Mouse (Mus musculus): ENCODE data around the gene Rad51b. TPM values are rescaled to one million over a fixed set of nuclear protein-coding genes. Genes with fewer than 3 reads are reported as not detected.

The Rad51b gene
- polyA plus RNA-seq, 1 experiment = 1.1 TPM

GRCm38 (mm10) chr12:79684338-79684737 lies 387.3 kb downstream of the Rad51b start:
- Histone ChIP-seq H3K4me3 (replicated peaks; ENCODE audit: extremely low read depth, low read depth, low read length) (no peak overlapping the region), H3K4me1 (ENCODE audit: control insufficient read depth, insufficient read depth, low read length) (peaks cover 4% of the 10 kb centered on the region; the same call in 1 of the 2 replicates)
- no peak for TF ChIP-seq POLR2A (IDR thresholded peaks at IDR 0.05; ENCODE audit: borderline replicate concordance, extremely low read depth, low read depth, low read length)
- no peak for TF ChIP-seq CTCF (IDR thresholded peaks at IDR 0.05; ENCODE audit: insufficient read depth, low read length)
- 82% methylated on average over 2 of the region's 2 CpGs for WGBS
- DNase-seq = no peak

GRCm38 (mm10) chr12:79686594-79687325 lies 389.7 kb downstream of the Rad51b start:
- no peak for DNase-seq

GRCm38 (mm10) chr12:79687683-79688386 lies 390.8 kb downstream of the Rad51b start:
- TF ChIP-seq POLR2A (IDR thresholded peaks at IDR 0.05; ENCODE audit: borderline replicate concordance, extremely low read depth, low read depth, low read length) = no peak
- no peak for TF ChIP-seq CTCF (IDR thresholded peaks at IDR 0.05; ENCODE audit: insufficient read depth, low read length)

More at GRCm38 (mm10) chr12:79686594-79687325, 389.7 kb downstream of the Rad51b start:
- Histone ChIP-seq H3K4me3 (replicated peaks; ENCODE audit: extremely low read depth, low read depth, low read length) (no peak overlapping the region), H3K4me1 (ENCODE audit: control insufficient read depth, insufficient read depth, low read length) (peaks cover 3% of the 10 kb centered on the region; the same call in 1 of the 2 replicates)
- TF ChIP-seq CTCF (IDR thresholded peaks at IDR 0.05; ENCODE audit: insufficient read depth, low read length) = no peak
- no peak for TF ChIP-seq POLR2A (IDR thresholded peaks at IDR 0.05; ENCODE audit: borderline replicate concordance, extremely low read depth, low read depth, low read length)
- 69% methylated on average over 9 of the region's 9 CpGs for WGBS

GRCm38 (mm10) chr12:79689299-79689698 lies 392.2 kb downstream of the Rad51b start:
- no peak for TF ChIP-seq POLR2A (IDR thresholded peaks at IDR 0.05; ENCODE audit: borderline replicate concordance, extremely low read depth, low read depth, low read length)
- no peak for TF ChIP-seq CTCF (IDR thresholded peaks at IDR 0.05; ENCODE audit: insufficient read depth, low read length)
- DNase-seq = no peak
- 93% methylated on average over 8 of the region's 8 CpGs for WGBS
- Histone ChIP-seq H3K4me3 (replicated peaks; ENCODE audit: extremely low read depth, low read depth, low read length) (no peak overlapping the region), H3K4me1 (ENCODE audit: control insufficient read depth, insufficient read depth, low read length) (no peaks in the 10 kb centered on the region)

More at GRCm38 (mm10) chr12:79687683-79688386, 390.8 kb downstream of the Rad51b start:
- 66% methylated on average over 7 of the region's 7 CpGs for WGBS
- Histone ChIP-seq H3K4me3 (replicated peaks; ENCODE audit: extremely low read depth, low read depth, low read length) (no peak overlapping the region), H3K4me1 (ENCODE audit: control insufficient read depth, insufficient read depth, low read length) (peaks cover 3% of the 10 kb centered on the region; the same call in 1 of the 2 replicates)
- no peak for DNase-seq

GRCm38 (mm10) chr12:79691929-79692862 lies 395.1 kb downstream of the Rad51b start:
- 75% methylated on average over 14 of the region's 14 CpGs for WGBS
- no peak for DNase-seq
- no peak overlapping the region for H3K4me3 ChIP-seq (replicated peaks; ENCODE audit: extremely low read depth, low read depth, low read length)
- no peaks in the 10 kb centered on the region for H3K4me1 ChIP-seq (ENCODE audit: control insufficient read depth, insufficient read depth, low read length)
- TF ChIP-seq POLR2A (IDR thresholded peaks at IDR 0.05; ENCODE audit: borderline replicate concordance, extremely low read depth, low read depth, low read length) = no peak
- no peak for TF ChIP-seq CTCF (IDR thresholded peaks at IDR 0.05; ENCODE audit: insufficient read depth, low read length)

GRCm38 (mm10) chr12:79695832-79696434 lies 398.9 kb downstream of the Rad51b start:
- TF ChIP-seq CTCF (IDR thresholded peaks at IDR 0.05; ENCODE audit: insufficient read depth, low read length) (no peak), POLR2A (IDR thresholded peaks at IDR 0.05; ENCODE audit: borderline replicate concordance, extremely low read depth, low read depth, low read length) (no peak)
- H3K4me3 ChIP-seq (replicated peaks; ENCODE audit: extremely low read depth, low read depth, low read length) = no peak overlapping the region
- 86% methylated on average over 3 of the region's 3 CpGs for WGBS
- no peak for DNase-seq
- no peaks in the 10 kb centered on the region for H3K4me1 ChIP-seq (ENCODE audit: control insufficient read depth, insufficient read depth, low read length)

- Histone ChIP-seq H3K4me3 (replicated peaks; ENCODE audit: extremely low read depth, low read depth, low read length) (no peak overlapping the region), H3K4me1 (ENCODE audit: control insufficient read depth, insufficient read depth, low read length) (peaks cover 4% of the 10 kb centered on the region)
- WGBS = 69% methylated on average over 8 of the region's 8 CpGs
- no peak for DNase-seq
- TF ChIP-seq POLR2A (IDR thresholded peaks at IDR 0.05; ENCODE audit: borderline replicate concordance, extremely low read depth, low read depth, low read length) (no peak), CTCF (IDR thresholded peaks at IDR 0.05; ENCODE audit: insufficient read depth, low read length) (no peak)
Observed at GRCm38 (mm10) chr12:79703555-79703954, 406.5 kb downstream of the Rad51b start.

GRCm38 (mm10) chr12:79705501-79706266 lies 408.6 kb downstream of the Rad51b start:
- TF ChIP-seq CTCF (IDR thresholded peaks at IDR 0.05; ENCODE audit: insufficient read depth, low read length) (no peak), POLR2A (IDR thresholded peaks at IDR 0.05; ENCODE audit: borderline replicate concordance, extremely low read depth, low read depth, low read length) (no peak)
- H3K4me1 ChIP-seq (ENCODE audit: control insufficient read depth, insufficient read depth, low read length) = peaks cover 10% of the 10 kb centered on the region
- no peak for DNase-seq
- no peak overlapping the region for H3K4me3 ChIP-seq (replicated peaks; ENCODE audit: extremely low read depth, low read depth, low read length)
- WGBS = 72% methylated on average over 11 of the region's 11 CpGs
